Mouse (Mus musculus): ENCODE measurements at regions not wholly inside any gene's neighbourhood (a gene's known extent, or its start where the extent isn't known, plus 50 kb on each side); places are given as distances from the start of the nearest gene placed in this dataset.

GRCm38 (mm10) chr16:90666271-90666986 lies 60.8 kb downstream of the Mis18a start:
- no peak for DNase-seq

GRCm38 (mm10) chr16:90664086-90664485 lies 63.1 kb downstream of the Mis18a start:
- no peak for DNase-seq

- no peak for DNase-seq
Observed at GRCm38 (mm10) chr16:90658050-90658449, 69.2 kb downstream of the Mis18a start.

GRCm38 (mm10) chr16:90657027-90657426 lies 70.2 kb downstream of the Mis18a start:
- no peak for DNase-seq

- DNase-seq = peak in 1 of 2 experiments; percentile 22
Observed at GRCm38 (mm10) chr16:90656571-90657011, 70.6 kb downstream of the Mis18a start.

- DNase-seq = no peak
Observed at GRCm38 (mm10) chr16:90654853-90655252, 72.4 kb downstream of the Mis18a start.

GRCm38 (mm10) chr16:90652821-90653220 lies 74.4 kb downstream of the Mis18a start:
- no peak for DNase-seq

GRCm38 (mm10) chr16:90648161-90648560 lies 79.0 kb downstream of the Mis18a start:
- no peak for DNase-seq

- no peak for DNase-seq
Observed at GRCm38 (mm10) chr16:90642671-90643070, 84.5 kb downstream of the Mis18a start.

GRCm38 (mm10) chr16:90635216-90635615 lies 92.0 kb downstream of the Mis18a start:
- no peak for DNase-seq

GRCm38 (mm10) chr16:90629976-90630375 lies 97.2 kb downstream of the Mis18a start:
- DNase-seq = peak; percentile 30 to 36

- DNase-seq = no peak
Observed at GRCm38 (mm10) chr16:90629121-90629930, 97.9 kb downstream of the Mis18a start.

GRCm38 (mm10) chr16:90628605-90629120 lies 98.5 kb downstream of the Mis18a start:
- DNase-seq = no peak

GRCm38 (mm10) chr16:90626035-90626670 lies 101.1 kb downstream of the Mis18a start:
- no peak for DNase-seq

GRCm38 (mm10) chr16:90625301-90626034 lies 101.7 kb downstream of the Mis18a start:
- DNase-seq = no peak

- DNase-seq = peak in 1 of 2 experiments; percentile 17
Observed at GRCm38 (mm10) chr16:90624039-90624625, 103.1 kb downstream of the Mis18a start.

GRCm38 (mm10) chr16:90622677-90623225 lies 104.5 kb downstream of the Mis18a start:
- DNase-seq = no peak

GRCm38 (mm10) chr16:90621761-90622411 lies 105.3 kb downstream of the Mis18a start:
- DNase-seq = peak; percentile 23 to 33

GRCm38 (mm10) chr16:90619565-90620311 lies 107.5 kb downstream of the Mis18a start:
- no peak for DNase-seq

GRCm38 (mm10) chr16:90615791-90616190 lies 111.4 kb downstream of the Mis18a start:
- no peak for DNase-seq

Measured in cerebellum, adult 18-20 months (tissue).